Mouse (Mus musculus): ENCODE measurements at regions not wholly inside any gene's neighbourhood (a gene's known extent, or its start where the extent isn't known, plus 50 kb on each side); places are given as distances from the start of the nearest gene placed in this dataset.
"Not testable (repeated sequence)": the region's sequence is repeated elsewhere in the genome, so short reads cannot be mapped to it uniquely, and the experiment has no call there.

DNA sequence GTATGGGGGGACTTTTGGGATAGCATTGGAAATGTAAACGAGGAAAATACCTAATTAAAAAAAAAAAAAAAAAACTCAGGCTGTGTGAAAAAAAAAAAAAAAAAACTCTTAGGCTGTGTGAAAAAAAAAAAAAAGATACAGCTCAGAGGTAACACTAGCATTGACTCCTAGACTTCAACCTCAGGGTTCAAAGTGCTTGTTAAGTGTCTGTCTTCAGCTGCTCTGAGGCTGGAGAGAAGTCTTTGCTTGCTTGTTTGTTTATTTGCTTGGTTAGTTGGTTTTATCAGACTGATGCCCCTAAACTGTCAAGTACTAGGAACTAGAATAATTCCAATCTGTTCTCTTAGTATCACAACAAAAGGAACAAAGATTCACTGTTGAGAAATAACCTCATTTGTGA is 360.1 kb upstream of the Impg1 start:
- no peak overlapping the region for H3K4me2 ChIP-seq (replicated peaks; ENCODE audit: low read depth, low read length, severe bottlenecking)
- TF ChIP-seq POLR2A (IDR thresholded peaks at IDR 0.05; ENCODE audit: borderline replicate concordance, extremely low read depth, insufficient read depth, insufficient read length), result no peak
- ATAC-seq (ENCODE audit: low FRiP score, low read depth) (no peak), DNase-seq (ENCODE audit: low spot score) (no peak)
- H3K9me3 ChIP-seq (ENCODE audit: control insufficient read depth, low read length), result no peaks in the 10 kb centered on the region
- 32% methylated on average over 1 of the region's 1 CpGs for WGBS
- H3K27me3 ChIP-seq (ENCODE audit: control insufficient read depth, insufficient read depth, low read length), result no peaks in the 10 kb centered on the region
- no peaks in the 10 kb centered on the region for H3K36me3 ChIP-seq (ENCODE audit: control insufficient read depth, insufficient read depth, low read length)
- H3K4me3 ChIP-seq (replicated peaks; ENCODE audit: low read length), result no peak overlapping the region
- H3K27ac ChIP-seq (replicated peaks; ENCODE audit: low read depth, low read length), result no peak overlapping the region
- H3K9ac ChIP-seq (ENCODE audit: low read depth, low read length, severe bottlenecking), result no peak overlapping the region
- no peaks in the 10 kb centered on the region for H3K4me1 ChIP-seq (ENCODE audit: control insufficient read depth, insufficient read depth, low read length)

DNA sequence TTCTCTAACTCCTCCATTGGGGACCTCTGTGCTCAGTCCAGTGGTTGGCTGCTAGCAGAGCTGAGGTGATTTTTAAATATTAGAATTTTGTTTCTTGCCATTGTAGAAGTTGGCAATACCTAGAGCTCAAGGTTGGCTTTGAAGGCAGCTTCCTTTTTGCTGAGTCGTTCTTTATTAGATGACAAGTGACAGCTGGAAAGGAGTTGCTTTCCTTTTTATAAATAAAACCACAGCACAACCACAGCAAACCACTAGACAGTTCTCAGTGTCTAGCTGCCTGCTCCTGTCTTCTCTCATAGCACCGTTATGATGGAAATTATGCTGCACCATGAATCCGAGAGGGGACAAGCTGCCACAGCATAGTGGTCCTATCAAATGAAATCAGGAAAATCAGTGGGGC is 354.8 kb upstream of the Impg1 start:
- no peak for TF ChIP-seq POLR2A (IDR thresholded peaks at IDR 0.05; ENCODE audit: borderline replicate concordance, extremely low read depth, insufficient read depth, insufficient read length)
- ATAC-seq (ENCODE audit: low FRiP score, low read depth), result no peak
- 86% methylated on average over 3 of the region's 3 CpGs for whole genome bisulfite sequencing

DNA sequence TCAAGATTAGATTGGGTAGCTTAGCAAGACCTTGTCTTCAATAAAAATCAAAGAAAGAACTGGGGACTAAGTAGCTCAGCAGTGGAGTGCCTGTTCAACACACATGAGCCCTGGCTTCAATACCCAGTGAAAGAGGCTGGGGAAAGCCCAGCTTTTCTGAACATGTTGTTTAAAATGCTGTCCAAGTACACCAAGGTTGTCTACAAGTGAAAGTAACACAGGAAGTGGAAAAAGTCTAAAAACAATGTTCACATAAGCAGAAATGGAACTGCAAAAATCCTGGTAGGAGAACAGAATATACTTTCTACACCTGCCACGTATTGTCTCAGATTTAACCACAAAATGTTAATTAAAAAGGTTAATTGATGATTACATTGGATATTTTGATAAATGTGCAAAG is 353.8 kb upstream of the Impg1 start:
- no peak for DNase-seq (ENCODE audit: low spot score)
- no peaks in the 10 kb centered on the region for H3K4me1 ChIP-seq (ENCODE audit: control insufficient read depth, insufficient read depth, low read length)
- ATAC-seq (ENCODE audit: low FRiP score, low read depth), result no peak
- H3K4me2 ChIP-seq (replicated peaks; ENCODE audit: low read depth, low read length, severe bottlenecking), result no peak overlapping the region
- H3K4me3 ChIP-seq (replicated peaks; ENCODE audit: low read length), result no peak overlapping the region
- WGBS, result 83% methylated on average over 1 of the region's 1 CpGs
- H3K9me3 ChIP-seq (ENCODE audit: control insufficient read depth, low read length), result no peaks in the 10 kb centered on the region
- H3K9ac ChIP-seq (ENCODE audit: low read depth, low read length, severe bottlenecking), result no peak overlapping the region
- H3K36me3 ChIP-seq (ENCODE audit: control insufficient read depth, insufficient read depth, low read length), result no peaks in the 10 kb centered on the region
- no peak for TF ChIP-seq POLR2A (IDR thresholded peaks at IDR 0.05; ENCODE audit: borderline replicate concordance, extremely low read depth, insufficient read depth, insufficient read length)
- H3K27ac ChIP-seq (replicated peaks; ENCODE audit: low read depth, low read length), result no peak overlapping the region
- no peaks in the 10 kb centered on the region for H3K27me3 ChIP-seq (ENCODE audit: control insufficient read depth, insufficient read depth, low read length)

More for the DNA sequence above, 354.8 kb upstream of the Impg1 start:
- no peak overlapping the region for H3K4me2 ChIP-seq (replicated peaks; ENCODE audit: low read depth, low read length, severe bottlenecking)
- no peak for DNase-seq (ENCODE audit: low spot score)
- H3K36me3 ChIP-seq (ENCODE audit: control insufficient read depth, insufficient read depth, low read length), result no peaks in the 10 kb centered on the region
- H3K27me3 ChIP-seq (ENCODE audit: control insufficient read depth, insufficient read depth, low read length), result no peaks in the 10 kb centered on the region
- no peaks in the 10 kb centered on the region for H3K9me3 ChIP-seq (ENCODE audit: control insufficient read depth, low read length)
- H3K9ac ChIP-seq (ENCODE audit: low read depth, low read length, severe bottlenecking), result no peak overlapping the region
- no peak overlapping the region for H3K27ac ChIP-seq (replicated peaks; ENCODE audit: low read depth, low read length)
- H3K4me3 ChIP-seq (replicated peaks; ENCODE audit: low read length), result no peak overlapping the region
- no peaks in the 10 kb centered on the region for H3K4me1 ChIP-seq (ENCODE audit: control insufficient read depth, insufficient read depth, low read length)

DNA sequence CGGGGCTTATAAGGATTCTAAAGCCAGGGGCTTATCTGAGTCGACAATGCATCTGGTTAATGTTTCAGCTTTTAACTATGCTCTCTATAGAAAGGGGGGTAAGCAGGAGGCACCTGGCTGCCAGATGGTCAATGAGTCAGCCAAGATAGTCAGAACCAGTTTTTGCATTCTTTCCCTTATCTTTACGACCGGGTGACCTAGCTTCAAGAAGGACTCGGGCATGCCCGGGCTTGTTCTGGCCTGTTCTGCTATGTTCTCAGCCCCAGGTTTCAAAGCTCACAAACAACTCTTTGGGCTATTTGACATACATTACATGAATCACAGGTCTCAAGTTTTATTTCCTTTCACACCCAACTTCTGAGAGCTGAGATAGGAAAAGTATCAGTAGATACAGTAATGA is 348.6 kb upstream of the Impg1 start:
- H3K27ac ChIP-seq (replicated peaks; ENCODE audit: low read depth, low read length); H3K4me3 ChIP-seq (replicated peaks; ENCODE audit: low read length); H3K4me1 ChIP-seq (ENCODE audit: control insufficient read depth, insufficient read depth, low read length); H3K9me3 ChIP-seq (ENCODE audit: control insufficient read depth, low read length); H3K27me3 ChIP-seq (ENCODE audit: control insufficient read depth, insufficient read depth, low read length); H3K4me2 ChIP-seq (replicated peaks; ENCODE audit: low read depth, low read length, severe bottlenecking); ATAC-seq (ENCODE audit: low FRiP score, low read depth); H3K9ac ChIP-seq (ENCODE audit: low read depth, low read length, severe bottlenecking); H3K36me3 ChIP-seq (ENCODE audit: control insufficient read depth, insufficient read depth, low read length): not testable (repeated sequence)
- 21% methylated on average over 6 of the region's 6 CpGs for WGBS
- DNase-seq (ENCODE audit: low spot score), result peak; percentile 22

DNA sequence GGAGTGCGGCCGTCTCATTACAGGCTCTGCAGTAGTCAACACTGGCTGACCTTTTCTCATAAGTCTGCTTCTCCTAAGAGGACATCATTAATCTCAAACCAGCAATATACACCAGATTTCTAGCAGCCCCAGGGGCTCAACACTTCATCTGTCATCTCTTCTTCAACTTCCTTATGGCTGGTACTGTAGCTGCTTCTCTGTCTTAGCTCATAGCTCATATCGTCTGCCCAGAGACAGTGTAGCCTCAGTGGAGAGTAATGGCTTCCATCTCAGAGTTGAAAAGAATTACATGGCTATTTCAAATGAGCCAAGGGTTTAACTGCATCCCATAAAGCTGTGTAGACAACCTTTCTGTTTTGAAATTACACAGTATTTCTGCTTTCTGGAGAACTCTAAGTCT is 326.2 kb upstream of the Impg1 start:
- no peaks in the 10 kb centered on the region for H3K27me3 ChIP-seq (ENCODE audit: control insufficient read depth, insufficient read depth, low read length)
- no peak for DNase-seq (ENCODE audit: low spot score)
- WGBS, result 68% methylated on average over 3 of the region's 3 CpGs
- no peak overlapping the region for H3K27ac ChIP-seq (replicated peaks; ENCODE audit: low read depth, low read length)
- no peak overlapping the region for H3K9ac ChIP-seq (ENCODE audit: low read depth, low read length, severe bottlenecking)
- no peaks in the 10 kb centered on the region for H3K36me3 ChIP-seq (ENCODE audit: control insufficient read depth, insufficient read depth, low read length)
- H3K4me3 ChIP-seq (replicated peaks; ENCODE audit: low read length), result no peak overlapping the region
- no peaks in the 10 kb centered on the region for H3K4me1 ChIP-seq (ENCODE audit: control insufficient read depth, insufficient read depth, low read length)
- no peak overlapping the region for H3K4me2 ChIP-seq (replicated peaks; ENCODE audit: low read depth, low read length, severe bottlenecking)
- TF ChIP-seq POLR2A (IDR thresholded peaks at IDR 0.05; ENCODE audit: borderline replicate concordance, extremely low read depth, insufficient read depth, insufficient read length), result no peak
- no peak for ATAC-seq (ENCODE audit: low FRiP score, low read depth)
- H3K9me3 ChIP-seq (ENCODE audit: control insufficient read depth, low read length), result no peaks in the 10 kb centered on the region

DNA sequence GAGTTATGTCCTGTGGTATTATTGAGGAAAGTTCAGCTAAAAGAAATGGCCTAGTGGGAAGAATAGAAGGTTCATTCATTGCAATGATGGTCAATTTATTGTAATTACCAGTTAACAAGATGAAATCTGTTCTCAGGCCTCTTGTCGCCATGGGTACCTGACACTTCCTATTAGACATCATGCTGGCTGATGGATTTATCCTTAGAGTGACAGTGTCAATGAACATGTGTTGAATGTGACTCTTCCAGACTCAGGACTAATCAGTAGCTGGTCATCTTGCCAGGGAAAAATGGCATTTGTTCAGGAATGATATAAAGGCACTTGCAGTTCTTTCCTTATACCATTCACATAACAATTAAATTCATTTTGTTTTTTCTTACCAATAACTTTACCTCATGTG is 309.3 kb upstream of the Impg1 start:
- Histone ChIP-seq H3K4me2 (replicated peaks; ENCODE audit: low read depth, low read length, severe bottlenecking) (no peak overlapping the region), H3K9ac (ENCODE audit: low read depth, low read length, severe bottlenecking) (no peak overlapping the region), H3K9me3 (ENCODE audit: control insufficient read depth, low read length) (no peaks in the 10 kb centered on the region), H3K4me1 (ENCODE audit: control insufficient read depth, insufficient read depth, low read length) (no peaks in the 10 kb centered on the region), H3K4me3 (replicated peaks; ENCODE audit: low read length) (no peak overlapping the region), H3K36me3 (ENCODE audit: control insufficient read depth, insufficient read depth, low read length) (no peaks in the 10 kb centered on the region), H3K27ac (replicated peaks; ENCODE audit: low read depth, low read length) (no peak overlapping the region), H3K27me3 (ENCODE audit: control insufficient read depth, insufficient read depth, low read length) (no peaks in the 10 kb centered on the region)
- TF ChIP-seq POLR2A (IDR thresholded peaks at IDR 0.05; ENCODE audit: borderline replicate concordance, extremely low read depth, insufficient read depth, insufficient read length), result no peak
- no peak for ATAC-seq (ENCODE audit: low FRiP score, low read depth)
- no peak for DNase-seq (ENCODE audit: low spot score)
- WGBS, result 57% methylated on average over 1 of the region's 1 CpGs

DNA sequence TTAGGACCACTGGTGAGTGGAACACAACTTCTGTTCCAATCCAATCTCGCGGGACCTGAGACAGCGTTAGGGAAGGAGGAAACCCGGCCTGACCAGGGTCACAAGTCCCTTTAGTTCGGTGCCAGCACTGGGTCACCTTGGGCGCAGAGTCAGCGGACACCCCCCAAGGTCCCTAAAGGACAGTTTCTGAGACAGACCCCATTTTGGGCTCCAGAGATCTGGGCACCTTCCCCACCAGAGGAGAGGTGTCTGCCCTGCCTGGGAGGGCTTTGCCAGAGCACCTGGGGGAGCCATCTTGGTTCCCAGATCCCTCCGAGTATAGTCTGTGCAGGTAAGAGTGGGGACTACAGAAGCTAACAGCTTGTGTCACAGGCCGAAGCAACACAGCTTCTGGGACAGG is 270.5 kb upstream of the Impg1 start:
- 88% methylated on average over 9 of the region's 9 CpGs for WGBS
- not testable (repeated sequence) for H3K4me2 ChIP-seq (replicated peaks; ENCODE audit: low read depth, low read length, severe bottlenecking)

More for the DNA sequence above, 270.5 kb upstream of the Impg1 start:
- H3K4me1 ChIP-seq (ENCODE audit: control insufficient read depth, insufficient read depth, low read length); ATAC-seq (ENCODE audit: low FRiP score, low read depth); DNase-seq (ENCODE audit: low spot score); H3K27me3 ChIP-seq (ENCODE audit: control insufficient read depth, insufficient read depth, low read length); H3K9me3 ChIP-seq (ENCODE audit: control insufficient read depth, low read length); H3K4me3 ChIP-seq (replicated peaks; ENCODE audit: low read length); H3K36me3 ChIP-seq (ENCODE audit: control insufficient read depth, insufficient read depth, low read length); H3K27ac ChIP-seq (replicated peaks; ENCODE audit: low read depth, low read length); H3K9ac ChIP-seq (ENCODE audit: low read depth, low read length, severe bottlenecking): not testable (repeated sequence)

Measured in limb, embryonic 14.5 days (tissue).